Mouse (Mus musculus) ES-Bruce4 (cell line): Measurements from ENCODE around the gene Gm3468.
"Not testable (repeated sequence)": the region's sequence is repeated elsewhere in the genome, so short reads cannot be mapped to it uniquely, and the experiment has no call there.

Source experiments
- CTCF ChIP-seq: IDR thresholded peaks from one replicate; pipeline ENCODE4 v1.8.1; 2011; ENCODE audit warnings: low read depth, low read length
- EP300 ChIP-seq: IDR thresholded peaks from 2 replicates; pipeline ENCODE4 v1.6.1; 2011; ENCODE audit warnings: low read depth, low read length; ENCODE audit not compliant: insufficient read depth
- POLR2A ChIP-seq: IDR thresholded peaks from one replicate; pipeline ENCODE4 v1.8.1; 2011; ENCODE audit warnings: low read length; ENCODE audit not compliant: insufficient read depth

GRCm38 (mm10) chr14:6107500-6107899, 965 bp downstream of the Gm3468 start:
- not testable (repeated sequence) for TF ChIP-seq POLR2A, CTCF, EP300
